22 mouse cellular contexts compared by ENCODE assay signal in genomic region chr1:35944376-35944775, GRCm38 (mm10).
DNase-seq lines count a peak whose midpoint lies in the region; ATAC-seq lines count a peak whose summit lies in the region.
"Had no signal": no experiment of that assay in that cellular context is flagged by ENCODE, and none has a peak within 500 bp of the region (broad histone marks: within the 10 kb centered on the region; RNA-seq: fewer than 3 reads in every experiment).

No protein-coding gene starts in this region.

- no peak overlapping the region for H3K4me2 ChIP-seq in hindbrain, embryonic 12.5 days (replicated peaks)
- H3K4me2 ChIP-seq in hindbrain, embryonic 16.5 days (ENCODE audit: low read length) = no peak overlapping the region
- no peak overlapping the region for H3K4me2 ChIP-seq in forebrain, embryonic 14.5 days (ENCODE audit: low read length)
- H3K4me2 ChIP-seq: hindbrain, embryonic 15.5 days had no signal

- no peaks in the 10 kb centered on the region for H3K27me3 ChIP-seq in hindbrain, embryonic 12.5 days
- no peaks in the 10 kb centered on the region for H3K27me3 ChIP-seq in hindbrain, embryonic 16.5 days (replicated peaks; ENCODE audit: control insufficient read depth, insufficient read depth, low read length)
- no peaks in the 10 kb centered on the region for H3K27me3 ChIP-seq in forebrain, embryonic 14.5 days (replicated peaks; ENCODE audit: control insufficient read depth, insufficient read depth, low read length)
- H3K27me3 ChIP-seq: hindbrain, embryonic 15.5 days had no signal

- peak; percentile 16 for ATAC-seq in hindbrain, embryonic 12.5 days (ENCODE audit: low FRiP score)
- ATAC-seq in hindbrain, embryonic 16.5 days = no peak
- peak; percentile 25; the same call in 1 of the 2 replicates for ATAC-seq in forebrain, embryonic 14.5 days
- ATAC-seq: CD4-positive, CD25-positive, alpha-beta regulatory T cell, adult 4 months; intestine, embryonic 16.5 days; liver, postnatal 0 days had no signal

- H3K9me3 ChIP-seq in hindbrain, embryonic 12.5 days (replicated peaks) = no peaks in the 10 kb centered on the region
- no peaks in the 10 kb centered on the region for H3K9me3 ChIP-seq in hindbrain, embryonic 16.5 days (ENCODE audit: control insufficient read depth, low read length)
- H3K9me3 ChIP-seq in forebrain, embryonic 14.5 days (replicated peaks; ENCODE audit: control insufficient read depth, low read length) = no peaks in the 10 kb centered on the region
- H3K9me3 ChIP-seq: hindbrain, embryonic 15.5 days; limb, embryonic 10.5 days had no signal

- no peak overlapping the region for H3K4me3 ChIP-seq in hindbrain, embryonic 12.5 days
- H3K4me3 ChIP-seq in hindbrain, embryonic 16.5 days (ENCODE audit: low read length) = no peak overlapping the region
- H3K4me3 ChIP-seq in forebrain, embryonic 14.5 days (ENCODE audit: low read depth, low read length) = no peak overlapping the region
- H3K4me3 ChIP-seq: hindbrain, embryonic 15.5 days; left cerebral cortex, adult 2 months; limb, embryonic 10.5 days had no signal

- WGBS in hindbrain, embryonic 12.5 days = 32% methylated on average over 5 of the region's 5 CpGs
- WGBS in hindbrain, embryonic 16.5 days = 21% methylated on average over 5 of the region's 5 CpGs
- 10% methylated on average over 5 of the region's 5 CpGs for WGBS in forebrain, embryonic 14.5 days

- H3K27ac ChIP-seq in hindbrain, embryonic 12.5 days = no peak overlapping the region
- no peak overlapping the region for H3K27ac ChIP-seq in hindbrain, embryonic 16.5 days (ENCODE audit: low read depth, low read length)
- no peak overlapping the region for H3K27ac ChIP-seq in forebrain, embryonic 14.5 days (ENCODE audit: low read depth, low read length)
- H3K27ac ChIP-seq: hindbrain, embryonic 15.5 days; left cerebral cortex, adult 2 months; limb, embryonic 10.5 days had no signal

- H3K4me1 ChIP-seq in hindbrain, embryonic 12.5 days = peaks cover 31% of the 10 kb centered on the region
- H3K4me1 ChIP-seq in hindbrain, embryonic 16.5 days (ENCODE audit: control insufficient read depth, insufficient read depth, low read depth, low read length) = peaks cover 6% of the 10 kb centered on the region; the same call in 1 of the 2 replicates
- H3K4me1 ChIP-seq in forebrain, embryonic 14.5 days (ENCODE audit: control insufficient read depth, insufficient read depth, low read length) = peaks cover 6% of the 10 kb centered on the region

- no peaks in the 10 kb centered on the region for H3K36me3 ChIP-seq in hindbrain, embryonic 12.5 days
- no peaks in the 10 kb centered on the region for H3K36me3 ChIP-seq in hindbrain, embryonic 16.5 days (ENCODE audit: control insufficient read depth, insufficient read depth, low read length)
- no peaks in the 10 kb centered on the region for H3K36me3 ChIP-seq in forebrain, embryonic 14.5 days (ENCODE audit: control insufficient read depth, insufficient read depth, low read length)
- H3K36me3 ChIP-seq: hindbrain, embryonic 15.5 days; limb, embryonic 10.5 days had no signal

- intact Hi-C loops in gastrocnemius, postnatal 14 days (cut with DNase I; ENCODE audit: low total_unique reads) = no loop called here

- DNase-seq in embryo, embryonic 10 days (ENCODE audit: low spot score) = peak; percentile 42
- no peak for DNase-seq in embryo, embryonic 9.5 days (ENCODE audit: extremely low spot score)
- DNase-seq in R1 (ENCODE audit: low read depth, low spot score) = peak; percentile 94
- no peak for DNase-seq in forebrain, embryonic 14.5 days (ENCODE audit: low spot score)
- no peak for DNase-seq in adrenal gland, postnatal 36 days
- no peak for DNase-seq in gastrocnemius, postnatal 14 days
- DNase-seq: adrenal gland, adult 8-10 months; cerebellum, adult 11 months; cerebellum, postnatal 10 days; gastrocnemius, postnatal 25 days; kidney, postnatal 36 days; liver, postnatal 0 days; lung, postnatal 14 days; right cerebral cortex, postnatal 25 days; thymus, adult 2 months had no signal

- no peak overlapping the region for H3K9ac ChIP-seq in hindbrain, embryonic 12.5 days
- no peak overlapping the region for H3K9ac ChIP-seq in hindbrain, embryonic 16.5 days (ENCODE audit: low read depth, low read length)
- H3K9ac ChIP-seq in forebrain, embryonic 14.5 days (ENCODE audit: low read length) = no peak overlapping the region
- H3K9ac ChIP-seq: hindbrain, embryonic 15.5 days; liver, postnatal 0 days had no signal

Comparison
In these comparisons a context has a peak if more than half of its experiments do, and no peak if none do; other contexts are left out.
1. DNase-seq: peak in embryo, embryonic 10 days (single experiment) and R1 (single experiment); none in embryo, embryonic 9.5 days (single experiment), forebrain, embryonic 14.5 days (single experiment), adrenal gland, postnatal 36 days (0 of 2) and gastrocnemius, postnatal 14 days (single experiment).